ENCODE assay signal across 7 mouse cellular contexts in the genomic region with DNA sequence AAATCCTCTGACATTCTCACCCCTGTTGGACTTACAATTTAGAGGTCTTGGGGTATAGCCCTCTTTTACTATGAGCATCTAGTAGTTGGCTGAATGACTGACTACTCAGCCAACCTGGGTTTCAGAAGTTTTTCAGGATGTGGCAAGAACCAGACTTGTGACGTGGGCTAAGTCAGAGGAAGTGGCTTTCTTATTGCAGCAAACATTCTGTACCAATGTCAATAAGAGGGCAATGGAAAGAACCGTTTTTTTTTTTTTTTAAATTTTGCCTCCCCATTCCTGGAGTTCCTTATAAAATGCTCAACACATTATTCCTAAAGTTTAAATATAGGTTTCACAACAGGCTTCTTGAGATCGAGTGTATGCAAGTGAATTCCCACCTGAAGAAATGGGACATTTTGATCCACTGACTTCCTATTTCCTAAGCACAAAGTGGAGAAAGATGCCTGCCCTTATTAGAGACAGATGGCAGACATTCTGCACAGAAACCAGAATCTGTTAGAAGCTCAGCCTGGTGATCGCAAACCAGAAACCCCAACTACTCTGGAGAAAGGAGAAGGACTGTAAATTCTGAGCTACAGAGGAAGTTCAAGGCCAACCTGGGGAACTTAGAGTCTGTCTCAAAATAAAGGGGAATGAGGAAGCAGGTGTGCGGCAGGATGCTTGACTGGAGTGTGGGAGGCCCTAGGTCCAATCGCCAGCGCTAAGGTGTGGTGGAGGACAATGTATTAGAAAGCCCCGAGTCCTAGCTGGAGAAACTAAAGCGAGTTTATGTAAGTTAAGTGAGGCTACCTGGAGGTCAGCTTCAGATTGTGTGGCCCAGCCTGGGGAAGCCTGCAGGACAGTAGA. TPM values are rescaled to one million over a fixed set of nuclear protein-coding genes. Genes with fewer than 3 reads are reported as not detected.
A peak's percentile ranks its signal among the peaks of the same experiment; 100 is the strongest.
DNase-seq lines count a peak whose midpoint lies in the region; ATAC-seq lines count a peak whose summit lies in the region.

No protein-coding gene starts in this region.

- H3K4me1 ChIP-seq in forebrain, embryonic 11.5 days (replicated peaks; ENCODE audit: control insufficient read depth, insufficient read depth, low read length), result 0 out of 2 replicates have a peak, but pooled peaks cover 4% of the 10 kb centered on the region
- peaks cover 52% of the 10 kb centered on the region for H3K4me1 ChIP-seq in liver, embryonic 11.5 days (replicated peaks; ENCODE audit: control insufficient read depth, insufficient read depth, low read length)
- peaks cover 40% of the 10 kb centered on the region for H3K4me1 ChIP-seq in neural tube, embryonic 13.5 days (replicated peaks)

- no peak for ATAC-seq in forebrain, embryonic 11.5 days (replicated peaks; ENCODE audit: low FRiP score)
- ATAC-seq in liver, embryonic 11.5 days (replicated peaks; ENCODE audit: low FRiP score), result peak; percentile 11
- ATAC-seq in neural tube, embryonic 13.5 days (ENCODE audit: low read depth), result no peak

- no peaks in the 10 kb centered on the region for H3K9me3 ChIP-seq in forebrain, embryonic 11.5 days (ENCODE audit: control insufficient read depth, low read length)
- no peaks in the 10 kb centered on the region for H3K9me3 ChIP-seq in liver, embryonic 11.5 days (ENCODE audit: control insufficient read depth, low read length)
- no peaks in the 10 kb centered on the region for H3K9me3 ChIP-seq in neural tube, embryonic 13.5 days

- peak overlapping the region; percentile 59 for H3K4me3 ChIP-seq in forebrain, embryonic 11.5 days (ENCODE audit: low read depth, low read length)
- H3K4me3 ChIP-seq in liver, embryonic 11.5 days (ENCODE audit: low read depth, low read length), result peak overlapping the region; percentile 90
- peak overlapping the region; percentile 92 for H3K4me3 ChIP-seq in neural tube, embryonic 13.5 days

- peak; percentile 79 for DNase-seq in A20 (ENCODE audit: low read depth, low spot score)
- peak; percentile 91 for DNase-seq in CD4-positive helper T cell, adult 2 months (ENCODE audit: low read depth, low spot score)
- DNase-seq in forebrain, embryonic 11.5 days (ENCODE audit: low spot score), result no peak
- DNase-seq in liver, embryonic 11.5 days (ENCODE audit: low spot score), result no peak
- no peak for DNase-seq in urinary bladder, postnatal 14 days (ENCODE audit: low spot score)
- no peak for DNase-seq in right cerebral cortex, postnatal 25 days

- WGBS in forebrain, embryonic 11.5 days, result 68% methylated on average over 9 of the region's 9 CpGs
- WGBS in liver, embryonic 11.5 days, result 40% methylated on average over 9 of the region's 9 CpGs
- 74% methylated on average over 9 of the region's 9 CpGs for whole genome bisulfite sequencing in neural tube, embryonic 13.5 days

- H3K36me3 ChIP-seq in forebrain, embryonic 11.5 days (ENCODE audit: control insufficient read depth, insufficient read depth, low read length), result no peaks in the 10 kb centered on the region
- H3K36me3 ChIP-seq in liver, embryonic 11.5 days (ENCODE audit: control insufficient read depth, insufficient read depth, low read length), result no peaks in the 10 kb centered on the region; the same call in 1 of the 2 replicates
- peaks cover 3% of the 10 kb centered on the region; the same call in 1 of the 2 replicates for H3K36me3 ChIP-seq in neural tube, embryonic 13.5 days

- no peak overlapping the region for H3K27ac ChIP-seq in forebrain, embryonic 11.5 days (ENCODE audit: low read depth, low read length)
- peak overlapping the region; percentile 87 for H3K27ac ChIP-seq in liver, embryonic 11.5 days (ENCODE audit: low read depth, low read length)
- no peak overlapping the region for H3K27ac ChIP-seq in neural tube, embryonic 13.5 days (replicated peaks)

- H3K9ac ChIP-seq in forebrain, embryonic 11.5 days (ENCODE audit: low read length), result no peak overlapping the region
- H3K9ac ChIP-seq in liver, embryonic 11.5 days (ENCODE audit: low read depth, low read length), result peak overlapping the region; percentile 59
- H3K9ac ChIP-seq in neural tube, embryonic 13.5 days, result peak overlapping the region; percentile 91; the same call in 1 of the 2 replicates

- H3K27me3 ChIP-seq in forebrain, embryonic 11.5 days (ENCODE audit: control insufficient read depth, insufficient read depth, low read length), result no peaks in the 10 kb centered on the region
- no peaks in the 10 kb centered on the region for H3K27me3 ChIP-seq in liver, embryonic 11.5 days (replicated peaks; ENCODE audit: control insufficient read depth, insufficient read depth, low read length)
- peaks cover 4% of the 10 kb centered on the region; the same call in 1 of the 2 replicates for H3K27me3 ChIP-seq in neural tube, embryonic 13.5 days

- H3K4me2 ChIP-seq in forebrain, embryonic 11.5 days (ENCODE audit: low read depth, low read length, severe bottlenecking), result peak overlapping the region; percentile 78
- peak overlapping the region; percentile 86 for H3K4me2 ChIP-seq in liver, embryonic 11.5 days
- peak overlapping the region; percentile 93 for H3K4me2 ChIP-seq in neural tube, embryonic 13.5 days

RNA-seq across cellular contexts. Expression of gene Prdx6, which starts 0.6 kb away (rescaled TPM):
- 443 and 453 TPM in 2 replicates for polyA plus RNA-seq in forebrain, embryonic 11.5 days (2014; fragmentation: Nextera tagmentation; extraction: Ambion mirVana)
- polyA plus RNA-seq in liver, embryonic 11.5 days (2014; fragmentation: Nextera tagmentation; extraction: Ambion mirVana), result 744 and 826 TPM in 2 replicates
- 220 and 230 TPM in 2 replicates for polyA plus RNA-seq in neural tube, embryonic 13.5 days (2015; fragmentation: Nextera tagmentation; extraction: Ambion mirVana)

Comparison
In these comparisons a context has a peak if more than half of its experiments do, and no peak if none do; other contexts are left out.
1. DNase-seq: peak in A20 (single experiment) and CD4-positive helper T cell, adult 2 months (single experiment); none in forebrain, embryonic 11.5 days (single experiment), liver, embryonic 11.5 days (single experiment), urinary bladder, postnatal 14 days (single experiment) and right cerebral cortex, postnatal 25 days (single experiment).
2. Peak in every context shown above with its lines, with median percentiles within 50 percentile points of each other: H3K4me2 ChIP-seq and H3K4me3 ChIP-seq.